Mouse (Mus musculus) CD4-positive, CD25-positive, alpha-beta regulatory T cell, adult 9 weeks (primary cell): ENCODE results near the gene Sergef. TPM values are rescaled to one million over a fixed set of nuclear protein-coding genes. Genes with fewer than 3 reads are reported as not detected.

Source experiments
- polyA plus RNA-seq: library from polyadenylated mRNA; unstranded; fragments of 100-300 nt; shearing (Covaris generic); gene quantifications from one replicate; pipeline ENCODE4 v1.2.1, GENCODE M21; 2017

The Sergef gene
- 26.5 TPM for polyA plus RNA-seq

DNA sequence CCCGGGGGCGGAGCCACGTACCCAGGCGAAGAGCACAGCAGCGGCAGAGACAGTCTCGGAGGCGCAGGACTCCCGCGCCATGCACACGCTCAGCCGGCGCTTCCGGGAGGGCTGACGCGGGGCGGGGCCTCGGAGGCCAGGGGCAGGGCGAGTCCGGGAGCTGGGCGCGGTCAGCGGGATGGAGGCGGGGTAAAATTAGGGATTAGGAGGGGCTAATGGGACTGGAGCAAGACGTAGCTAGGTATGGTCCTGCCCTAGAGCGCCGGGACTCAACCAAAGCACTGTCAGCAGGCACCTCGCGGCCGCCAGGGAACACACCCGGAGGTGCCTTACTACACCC lies at the start of gene Sergef:
TSS of gene Sergef (minus strand) at position 116 of the 340 bp plus-strand sequence.

GRCm38 (mm10) chr7:46672160-46672672 lies 32.6 kb upstream of the Sergef start, which contains the start of gene Tph1:
Gene Tph1 (minus strand): TSS chr7:46672537.

DNA sequence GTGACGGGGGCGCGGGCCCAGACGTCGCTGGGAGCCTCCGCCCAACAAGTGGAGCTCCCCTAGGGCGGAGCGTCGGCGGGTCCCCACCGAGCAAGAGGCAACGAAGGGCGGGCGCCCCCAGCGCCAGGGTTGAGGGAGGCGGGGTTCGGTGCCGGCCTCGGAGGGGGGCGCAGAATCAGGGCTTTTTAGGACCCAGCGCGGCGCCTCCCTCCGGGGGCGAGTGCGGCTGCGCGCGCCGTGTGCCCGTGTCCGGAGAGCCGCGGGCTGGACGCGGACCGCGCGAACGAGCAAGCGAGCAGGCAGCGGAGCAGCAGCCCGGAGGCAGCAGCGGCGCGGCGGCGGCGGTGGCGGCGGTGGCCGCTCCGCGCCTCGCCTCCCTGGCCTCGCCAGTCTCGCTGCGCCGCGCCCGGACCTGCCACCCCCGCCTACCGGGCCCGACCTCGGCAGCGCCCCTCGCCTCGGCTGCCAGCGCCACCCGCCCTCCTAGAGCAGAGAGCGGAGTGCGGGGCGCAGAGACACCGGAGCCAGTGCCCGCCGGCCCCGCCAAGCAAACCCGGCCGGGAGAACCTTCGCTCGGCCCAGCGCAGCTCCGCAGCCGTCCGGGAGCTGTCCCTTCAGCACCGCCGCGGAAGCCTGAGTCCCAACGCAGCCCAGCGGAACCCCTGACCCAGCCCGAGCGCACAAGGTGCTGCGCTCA lies 243.2 kb downstream of the Sergef start, which contains the start of gene Kcnc1:
TSS of gene Kcnc1 (plus strand) at position 267 of the 697 bp plus-strand sequence.

Other genes starting within 250 kb of the Sergef start
- not detected for gene Kcnc1, start 243.3 kb downstream of the Sergef start, polyA plus RNA-seq
- not detected for gene Tph1, start 32.7 kb upstream of the Sergef start, polyA plus RNA-seq
- 24.4 TPM for gene Saal1, start 70.9 kb upstream of the Sergef start, polyA plus RNA-seq
- not detected for gene Saa3, start 75.9 kb upstream of the Sergef start, polyA plus RNA-seq
- gene Saa4, start 92.8 kb upstream of the Sergef start, polyA plus RNA-seq: not detected
- not detected for gene Saa1, start 103.2 kb upstream of the Sergef start, polyA plus RNA-seq
- not detected for gene Saa2, start 112.0 kb upstream of the Sergef start, polyA plus RNA-seq
- 43.3 TPM for gene Hps5, start 156.3 kb upstream of the Sergef start, polyA plus RNA-seq
- 32.0 TPM for gene Gtf2h1, start 156.3 kb upstream of the Sergef start, polyA plus RNA-seq
- 1,290 TPM for gene Ldha, start 201.7 kb upstream of the Sergef start, polyA plus RNA-seq
- not detected for gene Ldhc, start 221.4 kb upstream of the Sergef start, polyA plus RNA-seq